Mouse (Mus musculus) cortical plate, adult 2 months (tissue): ENCODE data around the gene Ccdc107.

ENCODE experiments used
- CTCF ChIP-seq: fragments of 200-500 bp; IDR thresholded peaks from 2 replicates; pipeline ENCODE4 v1.5.1; 2011; ENCODE audit warnings: mild to moderate bottlenecking, control low read depth, low read length; ENCODE audit not compliant: insufficient read depth; ENCODE audit errors: extremely low read depth
- POLR2A ChIP-seq: fragments of 200-500 bp; IDR thresholded peaks from 2 replicates; pipeline ENCODE4 v1.6.1; 2011; ENCODE audit warnings: mild to moderate bottlenecking, low read length, control low read depth; ENCODE audit not compliant: insufficient read depth; ENCODE audit errors: extremely low read depth

GRCm38 (mm10) chr4:43496587-43496986 lies 3.9 kb downstream of the Ccdc107 start:
- no peak for TF ChIP-seq POLR2A
- no peak for TF ChIP-seq CTCF
